Mouse (Mus musculus) adrenal gland (tissue): ENCODE data around the gene Samd8.

Experiments used
- intact Hi-C: fragments of 180-260 bp; cut with DNase I; formaldehyde crosslinking; loops from one replicate; pipeline ENCODE4 v1.15.1; 2025
- long read RNA-seq, 2 experiments: library from polyadenylated mRNA; unstranded; transcript quantifications; one replicate each; pipeline ENCODE4 v2.0.0; 2020; ENCODE audit warnings: borderline replicate concordance in 1 of 2; ENCODE audit not compliant: insufficient replicate concordance in 1 of 2

Samd8 gene
- long read RNA-seq, experiment 1, full-length matches to known transcripts = 6 of 28 reads
- long read RNA-seq, experiment 1, partial matches to known transcripts = 0 of 28 reads
- long read RNA-seq, experiment 1, other reads (novel, unspliced or antisense) = 22 of 28 reads
- long read RNA-seq, experiment 2, partial matches to known transcripts = 2 of 11 reads
- long read RNA-seq, experiment 2, other reads (novel, unspliced or antisense) = 5 of 11 reads

- intact Hi-C loops = loop anchor here (5.0 to 10.0 kb wide), 2 partner anchors 55 to 97 kb away; partner anchors contain the start of gene Comtd1
Observed at GRCm38 (mm10) chr14:21750008-21750880, at the start of gene Samd8. Gene Samd8 (plus strand): TSS chr14:21750531.

DNA sequence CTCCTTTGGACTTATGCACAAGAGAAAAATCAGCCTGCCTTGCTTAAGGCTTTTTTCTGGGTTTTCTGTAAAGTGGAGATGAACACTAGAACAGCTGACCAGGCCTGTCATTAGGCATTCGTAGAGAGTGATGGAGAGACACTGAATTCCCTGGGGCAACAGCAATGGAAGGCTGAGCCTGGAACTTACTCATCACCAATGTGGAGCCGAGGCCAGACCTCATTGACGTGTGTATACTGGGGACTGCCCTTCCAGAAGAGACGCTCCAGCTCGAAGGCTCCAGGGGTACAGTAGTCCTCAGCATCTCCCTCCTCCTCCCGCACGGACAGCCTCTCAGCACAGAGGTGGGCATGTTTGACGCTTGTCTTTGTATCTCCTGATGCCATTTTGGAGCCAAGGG, 47.6 kb upstream of the Samd8 start:
- intact Hi-C loops = no loop called here

- intact Hi-C loops = no loop called here
Observed at GRCm38 (mm10) chr14:21703255-21703654, 47.1 kb upstream of the Samd8 start.

DNA sequence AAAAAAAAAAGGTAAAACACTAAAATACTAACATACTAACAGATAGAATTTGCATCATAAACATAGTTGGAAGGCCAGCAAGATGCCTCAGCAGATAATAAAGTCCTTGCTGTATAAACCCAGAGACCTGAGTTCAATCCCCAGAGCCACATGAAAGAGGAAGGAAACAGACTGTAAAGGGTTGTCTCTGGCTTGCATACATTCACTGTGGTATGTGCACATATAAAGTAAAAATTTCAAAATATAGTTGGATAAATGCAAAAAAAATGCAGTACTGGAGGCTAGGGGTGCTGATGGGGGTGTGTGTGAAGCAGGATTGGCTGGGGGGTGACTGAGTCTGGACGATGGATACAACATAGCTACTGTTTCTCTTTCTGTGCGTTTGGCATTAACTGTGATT, 44.9 kb upstream of the Samd8 start:
- intact Hi-C loops = no loop called here

DNA sequence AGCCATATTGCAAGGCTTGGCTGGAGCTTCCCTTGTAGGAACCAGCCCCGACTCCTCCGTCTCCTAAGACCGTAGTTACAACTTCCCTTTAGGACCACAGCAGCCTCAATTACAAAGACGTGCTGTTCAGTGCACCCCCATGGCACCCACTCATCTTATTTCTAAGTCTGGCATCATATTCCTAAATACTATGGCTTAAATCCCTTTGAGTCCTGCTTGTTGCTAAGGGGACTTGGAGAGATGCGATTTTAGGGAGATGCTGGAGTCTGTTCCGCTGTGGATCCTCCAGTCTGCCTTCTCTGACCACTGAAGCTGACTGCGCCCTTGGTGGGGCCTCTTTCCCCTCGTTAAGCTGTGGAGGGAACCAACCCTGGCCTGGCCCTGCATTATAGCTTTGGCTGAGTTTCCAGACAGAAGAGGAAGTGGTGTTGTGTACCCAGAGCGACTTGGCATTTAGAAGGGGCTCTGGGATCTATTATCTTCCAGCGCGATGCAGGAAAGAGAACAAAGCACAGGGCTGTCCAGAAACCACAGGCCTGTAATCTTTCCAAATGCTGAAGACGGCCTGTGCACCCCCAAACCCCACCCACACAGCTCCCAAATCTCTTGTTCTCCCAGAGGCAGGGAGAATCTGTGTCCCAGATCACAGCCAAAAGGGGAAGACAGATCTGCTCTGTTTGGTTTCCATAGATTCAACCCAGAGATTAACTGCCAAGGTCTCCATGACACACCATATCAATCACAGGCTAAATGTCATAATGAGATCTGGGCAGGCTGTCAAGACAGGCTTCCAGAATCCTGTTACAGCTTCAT, 43.4 kb upstream of the Samd8 start:
- intact Hi-C loops = no loop called here

- intact Hi-C loops = no loop called here
Observed at GRCm38 (mm10) chr14:21709545-21709944, 40.8 kb upstream of the Samd8 start.

DNA sequence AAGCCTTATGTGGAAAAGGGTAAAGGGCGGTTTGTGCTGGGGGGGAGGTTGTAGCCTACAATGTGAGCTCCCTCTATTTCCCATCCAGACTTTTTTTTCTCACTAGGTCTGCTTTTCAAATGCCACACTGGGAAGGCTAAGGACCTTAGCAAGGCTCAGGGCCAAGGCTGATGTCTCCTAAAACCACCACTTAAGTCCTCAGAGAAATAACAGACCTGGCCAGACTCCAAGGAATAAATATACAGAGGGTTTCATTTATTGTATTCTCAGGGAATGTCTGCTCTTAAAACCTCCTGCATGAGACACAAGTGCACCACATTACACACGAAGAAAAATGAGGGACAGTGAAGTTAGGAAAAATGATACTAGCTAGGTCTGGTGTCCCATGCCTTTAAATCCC, 39.1 kb upstream of the Samd8 start:
- intact Hi-C loops = no loop called here

GRCm38 (mm10) chr14:21714486-21714885, 35.8 kb upstream of the Samd8 start, which contains the start of gene Dupd1:
Gene Dupd1 (minus strand): TSS chr14:21714576.
- intact Hi-C loops = no loop called here

DNA sequence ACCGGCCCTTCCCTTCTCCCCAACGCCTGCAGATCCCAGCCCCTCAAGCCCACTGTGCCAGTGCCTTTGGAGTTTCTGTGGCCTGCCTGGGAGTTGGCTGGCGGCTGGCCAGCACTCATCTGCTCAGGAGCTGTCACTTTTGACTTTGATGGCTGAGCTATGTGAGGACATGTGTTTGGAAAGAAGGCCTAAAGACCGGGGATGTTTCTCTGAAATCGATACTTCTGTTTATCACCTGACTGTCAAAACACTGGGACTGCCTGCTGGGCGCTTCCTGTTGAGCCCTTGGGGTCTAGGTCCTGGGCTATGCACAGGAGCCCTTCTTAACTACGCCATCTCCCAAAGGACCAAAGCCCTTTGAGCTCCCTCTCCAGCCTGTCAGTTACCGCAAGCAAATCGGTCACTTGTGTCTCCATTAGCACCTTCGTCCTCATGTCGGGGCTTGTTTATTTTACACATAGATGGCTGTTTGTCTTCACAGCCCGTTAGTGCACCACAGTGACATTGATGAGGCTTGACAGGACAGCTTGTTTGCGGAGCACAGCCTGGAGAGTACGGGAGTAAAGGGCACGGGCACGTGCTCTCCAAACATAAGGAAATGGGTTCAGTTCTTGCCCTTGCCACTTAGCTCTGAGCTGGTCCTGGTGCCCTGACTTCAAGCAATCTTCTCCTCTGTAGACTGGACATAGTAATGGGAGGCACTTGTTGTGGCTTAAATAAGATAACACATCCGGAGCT, 30.5 kb upstream of the Samd8 start:
- intact Hi-C loops = no loop called here

GRCm38 (mm10) chr14:21720430-21721205, 29.7 kb upstream of the Samd8 start:
- intact Hi-C loops = no loop called here

DNA sequence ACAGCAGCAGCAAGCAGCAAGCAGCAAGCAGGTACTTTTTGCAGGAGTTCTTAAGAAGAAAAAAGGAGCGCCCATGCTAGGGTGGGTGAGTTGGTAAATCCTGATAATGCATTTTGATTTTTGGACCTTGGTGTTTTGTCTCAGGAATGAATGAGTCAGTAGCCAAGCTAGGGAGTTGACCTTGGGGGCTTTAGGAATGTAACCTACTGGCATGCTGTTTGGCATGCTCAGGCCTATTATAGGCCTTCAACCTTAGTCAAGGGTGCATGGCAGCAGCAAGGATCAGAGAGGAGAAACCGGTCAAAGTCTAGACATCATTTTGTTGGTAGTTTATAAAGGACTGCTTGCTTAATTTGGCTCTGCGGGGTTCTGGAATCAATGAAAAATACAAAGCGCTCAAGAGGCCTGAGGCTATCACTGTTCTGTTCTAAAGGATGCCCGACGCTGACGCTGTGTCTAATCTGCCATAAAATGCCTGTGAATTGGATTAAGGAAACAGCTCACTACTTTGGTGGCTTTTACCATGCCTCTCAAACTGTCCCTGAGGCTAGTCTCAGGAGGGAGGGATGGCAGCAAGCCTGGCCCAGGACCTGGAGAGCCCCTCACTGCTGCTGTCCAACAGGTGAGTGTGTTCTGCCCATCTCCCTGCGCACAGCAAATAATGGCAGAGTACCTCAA, 28.2 kb upstream of the Samd8 start:
- intact Hi-C loops = no loop called here

GRCm38 (mm10) chr14:21729031-21729732, 21.1 kb upstream of the Samd8 start:
- intact Hi-C loops = no loop called here

- intact Hi-C loops = no loop called here
Observed at GRCm38 (mm10) chr14:21729936-21730335, 20.4 kb upstream of the Samd8 start.

- intact Hi-C loops = no loop called here
Observed at GRCm38 (mm10) chr14:21733131-21733905, 17.0 kb upstream of the Samd8 start.

DNA sequence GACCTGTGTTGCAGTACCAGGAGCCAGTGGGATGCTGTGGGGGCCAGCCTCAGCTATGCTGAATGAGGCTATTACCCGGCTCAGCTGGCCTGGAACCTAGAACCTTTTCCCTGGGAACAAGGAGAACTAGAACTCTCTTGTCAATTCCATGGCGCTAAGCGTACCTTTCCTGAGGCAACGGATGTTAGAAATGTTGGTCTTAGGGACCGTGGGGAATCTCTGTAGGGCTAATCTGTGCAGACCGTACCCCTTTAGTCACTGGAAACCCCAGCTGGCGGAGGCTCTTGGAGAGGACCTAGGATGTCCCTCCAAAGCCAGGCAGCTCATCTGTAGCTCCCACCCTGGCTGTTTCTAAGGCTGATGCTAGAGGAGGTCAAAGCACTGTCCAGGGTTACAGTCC, 10.0 kb upstream of the Samd8 start:
- intact Hi-C loops = loop anchor here (2.0 to 10.0 kb wide), 4 partner anchors 62 to 618 kb away; no protein-coding TSS in a partner anchor

- intact Hi-C loops = loop anchor here (2.0 to 10.0 kb wide), 4 partner anchors 63 to 619 kb away; no protein-coding TSS in a partner anchor
Observed at GRCm38 (mm10) chr14:21741314-21741713, 9.0 kb upstream of the Samd8 start.

GRCm38 (mm10) chr14:21741786-21742185, 8.5 kb upstream of the Samd8 start:
- intact Hi-C loops = loop anchor here (2.0 to 10.0 kb wide), 4 partner anchors 63 to 619 kb away; no protein-coding TSS in a partner anchor

GRCm38 (mm10) chr14:21742441-21742840, 7.9 kb upstream of the Samd8 start:
- intact Hi-C loops = loop anchor here (5.0 to 10.0 kb wide), 3 partner anchors 238 to 620 kb away; no protein-coding TSS in a partner anchor
